Mouse (Mus musculus) left cerebral cortex, postnatal 4 days (tissue): ENCODE data around the gene Gsdma3. TPM values are rescaled to one million over a fixed set of nuclear protein-coding genes. Genes with fewer than 3 reads are reported as not detected.
"Not testable (repeated sequence)": the region's sequence is repeated elsewhere in the genome, so short reads cannot be mapped to it uniquely, and the experiment has no call there.

Experiments used
- DNase-seq: peaks from one replicate; pipeline ENCODE4 v3.0.0-alpha.2; 2022
- intact Hi-C: fragments of 180-260 bp; cut with DNase I; formaldehyde crosslinking; loops from one replicate; pipeline ENCODE4 v1.15.1; 2025
- total RNA-seq, 2 experiments: library from RNA; stranded (reverse); gene quantifications; 2 replicates each; pipeline ENCODE4 v1.2.3; 2021

Gsdma3 gene
- total RNA-seq, 2 experiments from 2014 or later: not detected

- no peak for DNase-seq
- intact Hi-C loops: no loop called here
These were observed 30.7 kb upstream of the Gsdma3 start for GRCm38 (mm10) chr11:98595473-98595872.

- intact Hi-C loops: no loop called here
- no peak for DNase-seq
These were observed 30.2 kb upstream of the Gsdma3 start for GRCm38 (mm10) chr11:98595955-98596354.

- intact Hi-C loops: no loop called here
- DNase-seq: peak; percentile 49
These were observed 28.8 kb upstream of the Gsdma3 start for GRCm38 (mm10) chr11:98597363-98597762.

- intact Hi-C loops: no loop called here
- no peak for DNase-seq
These were observed 28.2 kb upstream of the Gsdma3 start, which contains the start of gene Lrrc3c for GRCm38 (mm10) chr11:98597991-98598390. TSS of gene Lrrc3c (plus strand) at chr11:98598291.

- intact Hi-C loops: no loop called here
- DNase-seq: peak; percentile 67
These were observed 27.3 kb upstream of the Gsdma3 start for GRCm38 (mm10) chr11:98598851-98599290.

GRCm38 (mm10) chr11:98599291-98599690, 26.9 kb upstream of the Gsdma3 start:
- peak; percentile 24 for DNase-seq
- intact Hi-C loops: no loop called here

- intact Hi-C loops: no loop called here
- DNase-seq: no peak
These were observed 24.0 kb upstream of the Gsdma3 start for GRCm38 (mm10) chr11:98602090-98602690.

GRCm38 (mm10) chr11:98603953-98604352, 22.2 kb upstream of the Gsdma3 start:
- DNase-seq: no peak
- intact Hi-C loops: no loop called here

GRCm38 (mm10) chr11:98604911-98605310, 21.2 kb upstream of the Gsdma3 start:
- intact Hi-C loops: loop anchor here (5.0 kb wide), 1 partner anchor 72 kb away; no protein-coding TSS in a partner anchor
- not testable (repeated sequence) for DNase-seq

- no peak for DNase-seq
- intact Hi-C loops: loop anchor here (5.0 kb wide), 1 partner anchor 71 kb away; no protein-coding TSS in a partner anchor
These were observed 19.4 kb upstream of the Gsdma3 start for GRCm38 (mm10) chr11:98606763-98607162.

GRCm38 (mm10) chr11:98620791-98621190, 5.4 kb upstream of the Gsdma3 start:
- intact Hi-C loops: no loop called here
- DNase-seq: no peak

GRCm38 (mm10) chr11:98623981-98624380, 2.2 kb upstream of the Gsdma3 start:
- DNase-seq, intact Hi-C loops: not testable (repeated sequence)

- intact Hi-C loops, DNase-seq: not testable (repeated sequence)
These were observed 1.8 kb upstream of the Gsdma3 start for GRCm38 (mm10) chr11:98624381-98624780.

GRCm38 (mm10) chr11:98628706-98629105, 2.5 kb downstream of the Gsdma3 start:
- intact Hi-C loops: no loop called here
- no peak for DNase-seq

- intact Hi-C loops: no loop called here
- DNase-seq: no peak
These were observed 4.5 kb downstream of the Gsdma3 start for GRCm38 (mm10) chr11:98630646-98631045.

- DNase-seq: peak; percentile 24
- intact Hi-C loops: not testable (repeated sequence)
These were observed 9.3 kb downstream of the Gsdma3 start for GRCm38 (mm10) chr11:98635312-98635970.

GRCm38 (mm10) chr11:98637501-98637900, 11.3 kb downstream of the Gsdma3 start:
- intact Hi-C loops: no loop called here
- no peak for DNase-seq

GRCm38 (mm10) chr11:98640091-98640490, 13.9 kb downstream of the Gsdma3 start:
- intact Hi-C loops: no loop called here

GRCm38 (mm10) chr11:98644757-98645156, 18.6 kb downstream of the Gsdma3 start:
- intact Hi-C loops: no loop called here
- no peak for DNase-seq

More at GRCm38 (mm10) chr11:98640091-98640490, 13.9 kb downstream of the Gsdma3 start:
- no peak for DNase-seq

- DNase-seq: no peak
- intact Hi-C loops: no loop called here
These were observed 19.8 kb downstream of the Gsdma3 start for GRCm38 (mm10) chr11:98645946-98646345.

- DNase-seq: no peak
- intact Hi-C loops: no loop called here
These were observed 20.3 kb downstream of the Gsdma3 start, which contains the start of gene Gsdma2 for GRCm38 (mm10) chr11:98646459-98646858. TSS of gene Gsdma2 (plus strand) at chr11:98646759.

- peak; percentile 58 for DNase-seq
- intact Hi-C loops: not testable (repeated sequence)
These were observed 28.9 kb downstream of the Gsdma3 start for GRCm38 (mm10) chr11:98655076-98655475.
